Mouse (Mus musculus) neural tube, embryonic 11.5 days (tissue): ENCODE results near the gene Slc39a11. TPM values are rescaled to one million over a fixed set of nuclear protein-coding genes. Genes with fewer than 3 reads are reported as not detected.

Source experiments
- ATAC-seq: fragments of 200-750 bp; cut with Nextera tagmentation; 2 replicates; pipeline ENCODE4 v1.8.0; 2017; ENCODE audit warnings: moderate number of reproducible peaks, mild to moderate bottlenecking, moderate TSS enrichment, moderate library complexity; ENCODE audit not compliant: insufficient read depth, low FRiP score, low TSS enrichment
- DNase-seq: peaks from one replicate; pipeline ENCODE4 v3.0.0-alpha.2; 2015; ENCODE audit warnings: low spot score
- H3K27ac ChIP-seq: fragments of 300-500 bp; sonication (generic); 2 replicates; pipeline ENCODE4 v1.5.1; 2014; ENCODE audit warnings: low read depth, mild to moderate bottlenecking, low read length
- H3K27me3 ChIP-seq: fragments of 300-500 bp; sonication (generic); 2 replicates; pipeline ENCODE4 v1.6.1; 2014; ENCODE audit warnings: mild to moderate bottlenecking, low read length, mixed read lengths; ENCODE audit not compliant: control insufficient read depth, insufficient read depth
- H3K36me3 ChIP-seq: fragments of 300-500 bp; sonication (generic); 2 replicates; pipeline ENCODE4 v1.6.1; 2014; ENCODE audit warnings: mild to moderate bottlenecking, low read length, moderate library complexity, mixed read lengths; ENCODE audit not compliant: control insufficient read depth, insufficient read depth
- H3K4me1 ChIP-seq: fragments of 300-500 bp; sonication (generic); 2 replicates; pipeline ENCODE4 v1.6.1; 2014; ENCODE audit warnings: low read length, mixed read lengths; ENCODE audit not compliant: control insufficient read depth, insufficient read depth
- H3K4me2 ChIP-seq: fragments of 300-500 bp; sonication (generic); 2 replicates; pipeline ENCODE4 v1.6.1; 2014; ENCODE audit warnings: low read depth, mild to moderate bottlenecking, moderate library complexity
- H3K4me3 ChIP-seq: fragments of 300-500 bp; sonication (generic); 2 replicates; pipeline ENCODE4 v1.5.1; 2014; ENCODE audit warnings: low read depth, low read length
- H3K9ac ChIP-seq: fragments of 300-500 bp; sonication (generic); 2 replicates; pipeline ENCODE4 v1.6.1; 2014; ENCODE audit warnings: mild to moderate bottlenecking, low read length
- H3K9me3 ChIP-seq: fragments of 300-500 bp; sonication (generic); 2 replicates; pipeline ENCODE4 v1.6.1; 2016; ENCODE audit warnings: low read length; ENCODE audit not compliant: control insufficient read depth
- WGBS: fragments of 180-500 bp; shearing (Covaris S2); extraction: QIAGEN DNeasy Blood & Tissue Kit; methylation state at CpG from one replicate; pipeline ENCODE4 v1.1.7; 2014; 5-methylcytosine and 5-hydroxymethylcytosine counted together
- polyA plus RNA-seq: library from polyadenylated mRNA; unstranded; fragments of >200 nt; fragmentation: Nextera tagmentation; extraction: Ambion mirVana; gene quantifications from 2 replicates; pipeline ENCODE4 v1.2.1, GENCODE M21; 2014

Slc39a11 gene
- polyA plus RNA-seq, 1 experiment from 2014 or later, result 20.1 TPM

DNA sequence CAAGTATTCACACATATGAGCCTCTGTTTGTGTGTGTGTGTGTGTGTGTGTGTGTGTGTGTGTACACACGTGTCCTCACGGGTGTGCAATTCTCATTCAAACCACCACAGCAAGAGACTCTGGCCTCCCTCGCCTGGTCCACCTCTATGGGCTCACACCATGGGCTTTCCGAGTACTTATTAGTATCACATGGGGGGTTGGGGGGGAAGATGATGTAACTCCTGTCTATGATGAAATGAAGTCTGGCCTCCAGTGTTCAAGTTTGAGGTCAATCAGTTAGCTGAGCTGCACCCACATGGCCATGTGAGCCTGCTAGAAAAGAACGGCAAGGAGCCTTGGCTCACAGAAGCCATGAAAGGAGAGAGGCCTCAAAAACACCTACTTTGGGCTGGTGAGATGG lies 16.5 kb downstream of the Slc39a11 start:
- Histone ChIP-seq H3K4me1 (no peaks in the 10 kb centered on the region), H3K9ac (no peak overlapping the region), H3K27me3 (no peaks in the 10 kb centered on the region), H3K4me3 (no peak overlapping the region), H3K36me3 (no peaks in the 10 kb centered on the region), H3K9me3 (no peaks in the 10 kb centered on the region), H3K27ac (no peak overlapping the region), H3K4me2 (no peak overlapping the region)
- ATAC-seq (no peak), DNase-seq (no peak)
- 94% methylated on average over 5 of the region's 5 CpGs for WGBS

DNA sequence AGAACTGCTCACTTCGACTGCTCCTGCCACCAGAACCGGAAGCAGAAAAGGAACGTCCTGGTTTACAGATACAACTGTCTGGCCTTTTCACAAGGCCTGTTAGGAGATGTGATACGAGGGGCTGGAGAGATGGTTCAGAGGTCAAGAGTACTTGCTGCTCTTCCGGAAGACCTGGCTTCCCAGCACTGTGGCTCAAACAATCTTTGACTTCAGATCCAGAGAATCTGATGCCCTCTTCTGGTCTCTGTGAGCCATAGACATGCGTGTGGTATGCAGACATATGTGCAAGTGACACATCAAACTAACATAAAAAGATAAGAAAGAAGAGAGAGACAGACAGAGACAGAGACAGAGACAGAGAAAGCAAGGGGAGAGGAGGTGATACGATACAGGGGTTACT lies 17.6 kb downstream of the Slc39a11 start:
- no peaks in the 10 kb centered on the region for H3K27me3 ChIP-seq
- no peak overlapping the region for H3K4me3 ChIP-seq
- no peak for DNase-seq

DNA sequence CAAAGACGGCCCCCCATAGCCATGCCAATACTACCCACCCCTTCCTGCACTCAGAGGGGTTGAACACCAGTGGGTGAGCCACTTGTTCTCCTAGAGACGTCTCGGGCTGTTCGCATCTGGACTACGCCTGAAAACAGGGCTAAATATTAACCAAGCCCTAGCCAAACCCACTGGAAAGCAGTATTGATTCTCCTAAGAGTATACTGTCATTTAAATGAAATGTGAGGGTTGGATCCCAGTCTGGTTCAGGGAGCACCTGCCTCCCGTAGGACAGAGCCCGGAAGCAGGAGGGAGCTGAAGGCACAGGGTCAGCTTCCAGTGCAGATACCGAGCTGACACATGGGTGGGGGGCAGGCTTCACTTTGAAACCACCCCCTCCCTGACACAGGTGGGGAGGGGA lies 18.0 kb downstream of the Slc39a11 start:
- Histone ChIP-seq H3K27me3 (no peaks in the 10 kb centered on the region), H3K36me3 (no peaks in the 10 kb centered on the region), H3K9me3 (no peaks in the 10 kb centered on the region), H3K9ac (no peak overlapping the region), H3K4me2 (no peak overlapping the region), H3K4me3 (no peak overlapping the region), H3K4me1 (no peaks in the 10 kb centered on the region), H3K27ac (no peak overlapping the region)
- WGBS, result 63% methylated on average over 8 of the region's 8 CpGs
- ATAC-seq, result no peak
- no peak for DNase-seq

More for the DNA sequence above, 17.6 kb downstream of the Slc39a11 start:
- Histone ChIP-seq H3K9me3 (no peaks in the 10 kb centered on the region), H3K4me2 (no peak overlapping the region), H3K4me1 (no peaks in the 10 kb centered on the region), H3K36me3 (no peaks in the 10 kb centered on the region), H3K9ac (no peak overlapping the region), H3K27ac (no peak overlapping the region)
- no peak for ATAC-seq
- 85% methylated on average over 7 of the region's 7 CpGs for WGBS

DNA sequence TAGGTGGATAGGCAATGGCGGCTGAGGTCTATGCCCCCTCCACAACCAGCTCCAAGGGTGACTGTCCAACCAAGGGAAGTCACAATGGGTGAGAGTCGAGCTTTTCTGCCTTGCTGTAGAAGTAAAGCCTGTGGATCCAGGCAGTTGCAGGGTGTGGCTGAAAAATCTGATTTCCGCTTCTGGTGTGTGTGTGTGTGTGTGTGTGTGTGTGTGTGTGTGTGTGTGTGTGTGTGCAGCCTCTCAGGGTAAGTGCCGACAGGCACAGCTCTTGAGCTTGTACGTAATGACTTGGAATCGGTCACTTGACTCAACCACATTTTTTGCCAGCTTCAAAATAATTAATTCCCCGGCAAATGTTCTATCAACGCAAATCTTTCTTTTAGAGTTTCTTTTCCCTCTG lies 18.6 kb downstream of the Slc39a11 start:
- WGBS, result 86% methylated on average over 8 of the region's 8 CpGs
- no peak for ATAC-seq

DNA sequence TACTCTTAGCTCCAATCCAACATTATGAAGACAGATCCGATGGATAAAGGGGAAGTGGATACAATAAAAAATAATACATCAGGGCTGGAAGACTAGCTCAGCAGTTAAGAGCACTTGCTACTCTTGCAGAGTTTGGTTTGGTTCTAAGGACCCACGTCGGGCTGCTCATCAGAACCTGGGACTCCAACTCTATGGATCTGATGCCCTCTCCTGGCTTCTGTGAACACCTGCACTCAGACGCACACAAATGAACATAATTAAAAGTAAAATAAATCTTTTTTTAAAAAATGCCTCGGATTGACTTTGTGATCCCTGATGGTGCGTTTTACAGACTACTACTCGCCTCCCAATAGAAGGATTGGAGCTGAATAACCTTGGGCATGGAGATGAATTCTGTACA lies 19.2 kb downstream of the Slc39a11 start:
- ATAC-seq (no peak), DNase-seq (no peak)
- H3K4me3 ChIP-seq, result no peak overlapping the region
- H3K4me2 ChIP-seq, result no peak overlapping the region
- no peak overlapping the region for H3K9ac ChIP-seq
- WGBS, result 61% methylated on average over 7 of the region's 7 CpGs
- no peaks in the 10 kb centered on the region for H3K9me3 ChIP-seq
- H3K4me1 ChIP-seq, result no peaks in the 10 kb centered on the region
- no peaks in the 10 kb centered on the region for H3K36me3 ChIP-seq
- H3K27me3 ChIP-seq, result no peaks in the 10 kb centered on the region
- no peak overlapping the region for H3K27ac ChIP-seq

More for the DNA sequence above, 18.6 kb downstream of the Slc39a11 start:
- no peaks in the 10 kb centered on the region for H3K27me3 ChIP-seq
- H3K9ac ChIP-seq, result no peak overlapping the region
- no peak overlapping the region for H3K27ac ChIP-seq
- no peaks in the 10 kb centered on the region for H3K36me3 ChIP-seq
- H3K4me3 ChIP-seq, result no peak overlapping the region
- H3K4me1 ChIP-seq, result no peaks in the 10 kb centered on the region
- H3K4me2 ChIP-seq, result no peak overlapping the region
- no peaks in the 10 kb centered on the region for H3K9me3 ChIP-seq
- no peak for DNase-seq

DNA sequence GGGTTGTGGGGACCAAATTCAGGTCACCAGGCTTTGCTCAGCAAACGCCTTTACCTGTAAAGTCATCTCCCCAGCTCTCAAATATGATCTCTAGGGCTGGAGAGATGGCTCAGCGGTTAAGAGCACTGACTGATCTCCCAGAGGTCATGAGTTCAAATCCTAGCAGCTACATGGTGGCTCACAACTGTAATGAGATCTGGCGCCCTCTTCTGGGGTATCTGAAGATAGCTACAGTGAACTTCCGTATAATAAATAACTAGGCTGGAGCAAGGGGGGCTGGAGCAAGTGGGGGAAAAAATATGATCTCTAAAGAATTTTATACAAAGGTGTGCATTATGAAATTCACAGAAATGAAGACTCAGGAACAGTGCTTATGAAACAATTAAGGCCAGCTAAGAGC lies 22.1 kb downstream of the Slc39a11 start:
- Histone ChIP-seq H3K36me3 (no peaks in the 10 kb centered on the region), H3K4me3 (no peak overlapping the region), H3K27me3 (no peaks in the 10 kb centered on the region), H3K9ac (no peak overlapping the region), H3K27ac (no peak overlapping the region), H3K4me1 (no peaks in the 10 kb centered on the region), H3K9me3 (no peaks in the 10 kb centered on the region), H3K4me2 (no peak overlapping the region)
- no peak for DNase-seq
- 49% methylated on average over 4 of the region's 4 CpGs for WGBS
- no peak for ATAC-seq

DNA sequence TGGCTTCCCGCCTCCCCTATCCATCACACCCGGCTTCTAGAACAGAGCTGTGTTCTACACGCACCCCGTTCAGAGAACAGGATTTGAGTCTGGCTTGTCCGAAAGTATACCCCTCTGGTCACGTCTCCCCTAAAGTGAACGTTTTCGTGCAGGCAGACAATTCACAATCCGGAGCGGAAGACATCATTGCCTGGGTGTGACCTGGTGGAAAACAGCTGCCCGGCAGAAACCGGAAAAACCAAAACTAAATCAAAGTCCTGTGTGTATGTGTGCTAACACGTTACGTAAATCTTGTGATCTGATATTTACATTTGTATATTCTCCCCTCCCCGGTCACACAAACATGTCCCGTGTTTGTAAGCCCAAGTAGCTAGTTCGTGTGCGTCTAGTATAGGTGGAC lies 24.4 kb downstream of the Slc39a11 start:
- Histone ChIP-seq H3K9ac (no peak overlapping the region), H3K27ac (no peak overlapping the region), H3K27me3 (peaks cover 5% of the 10 kb centered on the region; the same call in 1 of the 2 replicates), H3K9me3 (no peaks in the 10 kb centered on the region), H3K4me1 (0 out of 2 replicates have a peak, but pooled peaks cover 4% of the 10 kb centered on the region), H3K4me2 (no peak overlapping the region), H3K36me3 (no peaks in the 10 kb centered on the region), H3K4me3 (no peak overlapping the region)
- WGBS, result 93% methylated on average over 18 of the region's 18 CpGs
- DNase-seq (no peak), ATAC-seq (no peak)

DNA sequence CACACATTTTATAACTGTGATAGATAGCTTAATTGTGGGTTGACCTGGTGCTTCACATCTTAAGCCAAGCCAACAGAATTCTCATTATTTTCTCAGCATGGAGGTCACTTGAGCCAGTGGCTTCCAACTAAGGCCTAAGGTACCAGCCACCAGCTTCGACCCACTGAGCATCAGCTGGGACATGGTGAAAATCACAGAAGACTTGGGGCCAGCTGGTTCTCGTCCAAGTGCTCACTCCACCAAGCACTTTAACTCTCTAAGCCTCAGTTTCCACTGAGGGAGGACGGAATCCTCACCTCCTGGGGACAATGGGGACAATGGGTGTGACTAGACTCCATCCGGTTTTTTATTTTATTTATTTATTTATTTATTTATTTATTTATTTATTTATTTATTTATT lies 27.9 kb downstream of the Slc39a11 start:
- no peak for DNase-seq
- H3K27me3 ChIP-seq, result peaks cover 24% of the 10 kb centered on the region
- WGBS, result 90% methylated on average over 4 of the region's 4 CpGs

DNA sequence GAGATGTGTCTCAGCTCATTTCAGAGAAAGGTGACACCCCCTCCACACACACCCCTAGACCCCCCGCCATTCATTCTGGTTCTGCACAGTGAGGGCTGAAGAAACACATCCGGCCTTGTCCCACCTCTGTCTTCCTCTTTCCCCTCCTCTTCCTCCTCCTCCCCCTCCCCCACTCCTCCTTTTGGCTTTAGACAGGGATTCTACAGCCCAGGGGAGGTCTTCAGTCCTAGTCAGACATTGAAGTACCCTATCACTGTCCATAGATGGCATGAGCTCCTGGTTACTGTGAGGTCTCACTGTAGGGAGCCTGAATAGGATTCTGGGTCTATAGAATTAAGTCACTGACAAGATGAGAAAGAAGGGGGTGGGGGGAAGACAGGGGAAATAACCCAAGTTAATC lies 28.9 kb downstream of the Slc39a11 start:
- H3K4me2 ChIP-seq, result no peak overlapping the region
- H3K4me1 ChIP-seq, result peaks cover 21% of the 10 kb centered on the region
- no peak overlapping the region; the same call in 1 of the 2 replicates for H3K9ac ChIP-seq
- H3K27me3 ChIP-seq, result peaks cover 24% of the 10 kb centered on the region
- WGBS, result 35% methylated on average over 2 of the region's 2 CpGs
- H3K9me3 ChIP-seq, result no peaks in the 10 kb centered on the region
- no peak overlapping the region for H3K27ac ChIP-seq
- H3K36me3 ChIP-seq, result no peaks in the 10 kb centered on the region
- ATAC-seq (no peak), DNase-seq (no peak)
- H3K4me3 ChIP-seq, result peak overlapping the region; percentile 46; the same call in 1 of the 2 replicates

More for the DNA sequence above, 27.9 kb downstream of the Slc39a11 start:
- ATAC-seq, result no peak
- Histone ChIP-seq H3K4me3 (no peak overlapping the region), H3K27ac (no peak overlapping the region), H3K4me1 (peaks cover 21% of the 10 kb centered on the region), H3K4me2 (no peak overlapping the region), H3K36me3 (no peaks in the 10 kb centered on the region), H3K9ac (no peak overlapping the region), H3K9me3 (no peaks in the 10 kb centered on the region)
